Mouse (Mus musculus): ENCODE data around the gene Zfp109.
A peak's percentile ranks its signal among the peaks of the same experiment; 100 is the strongest.

Gene Zfp109

DNA sequence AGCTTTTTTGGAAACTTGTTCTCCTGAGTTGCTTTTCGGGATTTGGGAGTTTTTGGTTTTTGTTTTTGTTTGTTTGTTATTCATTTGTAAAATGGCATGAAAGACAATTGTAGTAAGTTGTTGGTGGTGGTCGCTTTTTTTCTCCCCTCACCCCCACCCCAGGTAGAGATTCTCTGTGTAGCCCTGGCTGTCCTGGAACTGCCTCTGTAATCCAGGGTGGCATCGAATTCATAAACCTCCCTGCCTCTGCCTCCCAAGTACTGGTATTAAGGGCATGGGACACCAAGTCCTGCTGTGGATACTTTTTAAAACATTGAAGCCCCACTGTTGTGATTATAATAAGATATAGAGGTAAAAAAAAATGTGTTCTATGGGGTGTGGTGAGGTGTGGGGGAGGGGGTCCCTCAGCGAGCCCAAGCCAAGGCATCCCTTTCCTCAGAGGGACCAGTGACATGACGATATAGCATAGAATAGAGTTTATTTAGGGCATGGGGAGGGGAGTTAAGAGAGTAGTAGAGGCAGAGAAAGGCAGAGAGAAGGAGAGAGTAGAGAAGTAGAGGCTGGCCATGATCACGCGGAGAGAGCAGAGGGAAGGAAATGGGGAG lies 29.0 kb downstream of the Zfp109 start:
- DNase-seq (ENCODE audit: low spot score in 2 of 2), result no peak

DNA sequence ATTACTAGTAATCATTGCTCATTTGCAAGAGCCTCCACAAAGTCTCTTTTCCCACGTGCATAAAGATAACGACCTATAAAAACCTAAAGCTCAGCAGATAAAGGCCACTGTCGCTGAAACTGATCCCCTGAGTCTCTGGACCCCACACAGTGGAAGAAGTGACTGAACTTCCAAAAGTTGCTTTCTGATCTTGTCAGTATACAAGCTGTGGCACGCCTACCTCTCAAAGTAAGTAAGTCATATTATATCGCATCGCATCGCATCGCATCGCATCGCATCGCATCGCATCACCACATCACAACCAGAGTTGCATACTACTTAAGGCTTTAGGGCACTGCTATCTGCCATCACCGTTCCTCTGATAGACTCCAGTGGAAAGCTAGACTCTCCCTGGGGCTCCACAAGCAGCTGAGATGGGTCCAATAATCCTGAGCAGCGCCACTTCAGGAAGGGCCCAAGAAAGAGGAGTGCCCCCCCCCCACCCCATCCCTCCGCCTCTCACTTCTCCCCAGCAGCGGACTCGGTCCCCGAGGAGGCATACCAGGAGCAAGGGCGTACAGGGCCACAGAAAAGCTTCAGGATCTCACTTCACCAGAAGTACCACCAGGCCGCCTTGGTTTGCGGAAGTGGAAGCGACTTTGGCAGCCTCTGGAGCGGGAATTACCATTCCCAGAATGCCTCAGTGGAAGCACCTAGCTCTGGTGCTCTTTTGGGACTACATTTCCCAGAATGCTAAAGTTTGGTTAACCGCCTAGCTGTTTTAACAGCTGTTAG lies 29.7 kb downstream of the Zfp109 start:
- DNase-seq (ENCODE audit: low spot score in 2 of 2), result peak; percentile 79 to 84

DNA sequence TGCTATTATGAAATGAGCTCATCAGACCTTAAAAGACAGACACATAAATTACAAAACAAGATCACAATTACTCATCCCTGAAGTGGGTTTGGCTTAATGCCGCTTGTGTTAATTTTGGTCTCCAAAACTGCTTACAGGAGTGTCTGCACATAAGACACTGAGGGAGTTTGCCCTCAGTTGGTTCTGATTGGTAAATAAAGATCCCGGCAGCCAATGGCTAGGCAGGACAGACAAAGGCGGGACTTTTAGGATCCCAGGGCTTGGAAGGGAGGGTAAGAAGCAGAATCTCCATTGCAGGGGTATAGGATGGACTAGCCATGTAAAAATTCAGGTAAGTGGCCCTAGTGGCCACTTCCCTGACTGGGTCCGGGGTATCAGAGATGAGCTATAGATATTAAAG lies 40.4 kb downstream of the Zfp109 start:
- no peak for DNase-seq (ENCODE audit: low spot score in 2 of 2)

DNA sequence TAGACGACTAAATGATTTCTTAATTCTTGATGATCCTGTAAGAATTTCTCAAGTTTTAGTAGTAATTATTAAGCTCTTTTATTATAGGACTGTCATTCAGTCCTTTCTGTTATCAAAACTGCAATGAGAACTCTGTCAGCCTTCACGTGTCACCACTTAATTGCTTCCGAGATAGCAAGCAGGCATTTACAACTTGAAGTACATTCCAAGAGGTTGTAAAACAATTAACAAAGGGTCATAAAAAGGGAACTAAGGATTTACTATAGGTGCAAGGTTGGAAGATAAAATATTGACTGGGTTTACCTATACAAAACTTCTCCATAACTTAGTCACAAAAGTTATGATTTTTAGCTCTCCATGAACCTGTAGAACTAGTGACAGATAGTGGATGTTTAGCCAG lies 44.2 kb downstream of the Zfp109 start:
- DNase-seq (ENCODE audit: low spot score in 2 of 2), result no peak

DNA sequence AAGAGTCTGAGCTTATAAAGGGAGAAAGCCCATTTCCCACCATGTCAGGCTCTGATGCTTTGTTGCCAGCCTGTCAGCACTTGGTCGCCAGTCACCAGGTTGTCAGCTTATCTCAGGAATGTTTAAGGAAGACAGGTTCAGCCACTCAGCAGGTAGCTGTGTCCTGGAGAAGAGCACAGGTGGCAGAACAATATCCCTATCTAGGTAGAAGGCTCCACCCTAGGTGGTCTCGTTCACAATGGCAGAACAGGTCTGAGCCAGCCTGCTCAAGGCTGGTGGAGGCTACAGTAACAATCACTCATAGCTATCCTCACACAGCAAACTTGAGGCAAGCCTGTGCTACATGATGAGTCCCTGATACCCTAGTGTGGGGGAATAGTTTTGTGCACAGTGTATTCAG lies 46.0 kb downstream of the Zfp109 start:
- DNase-seq (ENCODE audit: low spot score in 2 of 2), result no peak

DNA sequence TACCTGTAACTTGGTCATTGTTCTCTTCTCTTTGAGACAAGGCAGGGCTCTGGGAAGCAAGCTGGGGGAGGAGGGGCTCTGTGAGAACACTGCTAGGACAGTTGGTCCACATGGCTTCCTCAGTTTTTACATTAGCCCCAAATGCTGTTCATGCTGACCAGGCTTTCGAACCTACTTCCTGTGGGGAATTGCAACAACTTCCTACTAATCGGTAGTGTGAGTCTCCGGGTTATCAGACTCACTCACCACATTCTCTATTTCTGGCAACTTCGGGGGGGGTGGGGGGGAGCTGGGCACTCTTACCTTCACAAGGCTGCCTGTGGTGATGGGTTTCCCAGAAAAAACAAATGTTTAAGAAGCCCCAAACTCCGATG lies 47.8 kb downstream of the Zfp109 start:
- DNase-seq (ENCODE audit: low spot score in 2 of 2), result no peak

DNA sequence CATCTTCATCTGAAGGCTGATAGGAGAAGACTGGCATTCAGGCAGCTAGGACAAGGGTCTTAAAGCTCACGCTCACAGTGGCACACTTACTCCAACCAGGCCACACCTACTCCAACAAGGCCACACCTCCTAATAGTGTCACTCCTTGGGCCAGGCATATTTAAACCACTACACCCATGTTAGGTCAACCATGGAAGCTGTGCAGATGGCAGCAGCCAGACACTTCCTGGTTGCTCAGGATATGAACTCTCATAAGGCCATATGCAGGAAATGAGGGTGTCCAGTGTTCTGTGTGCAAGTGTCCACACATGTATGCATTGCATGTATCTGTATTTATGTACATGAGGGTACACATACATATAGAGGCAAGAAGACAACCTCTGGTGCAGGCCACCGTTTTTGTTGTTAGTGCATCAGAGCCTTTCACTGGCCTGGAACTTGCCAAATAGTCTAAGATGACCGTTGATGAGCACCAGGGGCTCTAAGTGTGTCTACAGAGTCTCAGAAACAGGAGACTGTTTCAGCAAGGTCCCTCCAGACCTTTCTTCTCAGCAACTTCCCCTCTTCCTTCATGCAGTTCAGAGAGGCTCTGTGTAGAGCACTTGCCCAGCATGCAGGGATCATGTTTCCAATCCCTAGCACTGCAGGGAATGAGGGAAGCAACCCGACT lies 48.3 kb downstream of the Zfp109 start:
- DNase-seq (ENCODE audit: low spot score in 2 of 2), result no peak

DNA sequence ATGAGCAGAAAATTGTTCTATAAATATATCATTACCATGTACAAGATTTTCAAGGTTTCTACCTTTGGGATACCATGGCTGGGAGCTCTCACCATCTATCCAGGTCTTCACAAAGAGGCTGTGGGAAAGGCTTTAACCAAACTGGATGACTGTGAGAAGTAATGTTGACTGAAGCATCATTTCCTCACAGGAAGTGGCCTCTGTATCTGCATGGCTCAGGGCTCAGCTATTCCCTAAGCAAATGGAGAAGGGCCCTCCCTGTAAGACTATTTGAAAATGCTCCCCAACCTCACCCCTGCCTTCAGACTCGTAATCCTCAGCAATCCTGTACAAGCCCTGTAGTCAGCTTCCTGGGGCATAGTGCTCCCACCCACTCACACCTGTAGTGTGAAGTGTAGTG lies 49.7 kb downstream of the Zfp109 start:
- DNase-seq (ENCODE audit: low spot score in 2 of 2), result no peak
